Mouse (Mus musculus): Measurements from ENCODE around the gene Hoxa6.

Hoxa6 gene

GRCm38 (mm10) chr6:52196811-52197210 is 11.7 kb downstream of the Hoxa6 start:
- no peak for DNase-seq

GRCm38 (mm10) chr6:52194690-52195089 is 13.8 kb downstream of the Hoxa6 start:
- DNase-seq: no peak

- no peak for DNase-seq
Measured at GRCm38 (mm10) chr6:52191860-52192550, 16.5 kb downstream of the Hoxa6 start.

GRCm38 (mm10) chr6:52190906-52191810 is 17.4 kb downstream of the Hoxa6 start, which contains the start of gene Hoxa4:
Gene Hoxa4, minus strand, starts transcription at chr6:52191753.
- no peak for DNase-seq

GRCm38 (mm10) chr6:52190410-52190809 is 18.1 kb downstream of the Hoxa6 start:
- no peak for DNase-seq

- no peak for DNase-seq
Measured at GRCm38 (mm10) chr6:52189909-52190308, 18.6 kb downstream of the Hoxa6 start.

GRCm38 (mm10) chr6:52189172-52189591 is 19.3 kb downstream of the Hoxa6 start:
- DNase-seq: no peak

GRCm38 (mm10) chr6:52186500-52186899 is 22.0 kb downstream of the Hoxa6 start:
- DNase-seq: no peak

GRCm38 (mm10) chr6:52185834-52186233 is 22.7 kb downstream of the Hoxa6 start:
- DNase-seq: no peak

GRCm38 (mm10) chr6:52185222-52185621 is 23.3 kb downstream of the Hoxa6 start:
- DNase-seq: no peak

GRCm38 (mm10) chr6:52184668-52185067 is 23.9 kb downstream of the Hoxa6 start:
- DNase-seq: no peak

- DNase-seq: no peak
Measured at GRCm38 (mm10) chr6:52183311-52184080, 25.0 kb downstream of the Hoxa6 start.

GRCm38 (mm10) chr6:52182793-52183192 is 25.7 kb downstream of the Hoxa6 start:
- no peak for DNase-seq

GRCm38 (mm10) chr6:52182030-52182429 is 26.5 kb downstream of the Hoxa6 start:
- DNase-seq: no peak

- DNase-seq: no peak
Measured at GRCm38 (mm10) chr6:52180726-52181125, 27.8 kb downstream of the Hoxa6 start.

GRCm38 (mm10) chr6:52180213-52180710 is 28.3 kb downstream of the Hoxa6 start:
- DNase-seq: no peak

- no peak for DNase-seq
Measured at GRCm38 (mm10) chr6:52179690-52180089, 28.8 kb downstream of the Hoxa6 start.

- no peak for DNase-seq
Measured at GRCm38 (mm10) chr6:52178918-52179665, 29.4 kb downstream of the Hoxa6 start.

- DNase-seq: no peak
Measured at GRCm38 (mm10) chr6:52177806-52178205, 30.7 kb downstream of the Hoxa6 start.

- no peak for DNase-seq
Measured at GRCm38 (mm10) chr6:52177061-52177735, 31.3 kb downstream of the Hoxa6 start, which contains the start of gene 5730596B20Rik. Gene 5730596B20Rik, plus strand, starts transcription at chr6:52177498.

GRCm38 (mm10) chr6:52176391-52176790 is 32.1 kb downstream of the Hoxa6 start:
- DNase-seq: no peak

Measured in cerebellum, postnatal 36 days (tissue).